Mouse (Mus musculus) MEL (cell line): Measurements from ENCODE around the gene Acss2. TPM values are rescaled to one million over a fixed set of nuclear protein-coding genes. Genes with fewer than 3 reads are reported as not detected.

Source experiments
- DNase-seq: peaks from one replicate; pipeline ENCODE4 v3.0.0; 2011; ENCODE audit warnings: low read depth, low spot score
- H3K27ac ChIP-seq: 2 replicates; pipeline ENCODE4 v1.5.1; 2012; ENCODE audit warnings: low read depth, mild to moderate bottlenecking, control low read depth, low read length, moderate library complexity; ENCODE audit not compliant: control insufficient read depth
- H3K27me3 ChIP-seq, 2 experiments: fragments of 150-350 bp in 1 of 2; sonication (generic) in 1 of 2; 2 replicates each; pipeline ENCODE4 v1.6.1; 2012; ENCODE audit warnings: low read length in 2 of 2, mild to moderate bottlenecking in 2 of 2, improper control_type of control experiment in 1 of 2, moderate library complexity in 1 of 2; ENCODE audit not compliant: insufficient read depth in 2 of 2, control insufficient read depth in 1 of 2
- H3K36me3 ChIP-seq, 2 experiments: 2 replicates each; pipeline ENCODE4 v1.6.1; 2012 to 2014; ENCODE audit warnings: low read length in 2 of 2, improper control_type of control experiment in 1 of 2, inconsistent platforms in 1 of 2, mild to moderate bottlenecking in 1 of 2; ENCODE audit not compliant: insufficient read depth in 2 of 2, control insufficient read depth in 1 of 2
- H3K4me1 ChIP-seq, 2 experiments: fragments of 150-350 bp in 1 of 2; sonication (generic) in 1 of 2; 2 replicates each; pipeline ENCODE4 v1.6.1; 2012; ENCODE audit warnings: low read length in 2 of 2, improper control_type of control experiment in 1 of 2, mild to moderate bottlenecking in 1 of 2; ENCODE audit not compliant: insufficient read depth in 2 of 2, control insufficient read depth in 1 of 2
- H3K4me3 ChIP-seq, 2 experiments: fragments of 150-350 bp in 1 of 2; sonication (generic) in 1 of 2; 2 replicates each; pipeline ENCODE4 v1.5.1; 2012; ENCODE audit warnings: low read depth in 2 of 2, low read length in 2 of 2, mild to moderate bottlenecking in 2 of 2, moderate library complexity in 2 of 2, control low read depth in 1 of 2, improper control_type of control experiment in 1 of 2; ENCODE audit not compliant: control insufficient read depth in 1 of 2, insufficient read depth in 1 of 2
- H3K79me2 ChIP-seq: 2 replicates; pipeline ENCODE4 v1.6.1; 2012; ENCODE audit warnings: mild to moderate bottlenecking, low read length, moderate library complexity; ENCODE audit not compliant: control insufficient read depth, poor library complexity, insufficient read depth
- H3K9ac ChIP-seq: 2 replicates; pipeline ENCODE4 v1.6.1; 2012; ENCODE audit warnings: low read depth, mild to moderate bottlenecking, control low read depth, low read length, moderate library complexity; ENCODE audit not compliant: control insufficient read depth, poor library complexity, severe bottlenecking
- H3K9me3 ChIP-seq: fragments of 150-350 bp; sonication (generic); replicated peaks from 2 replicates; pipeline ENCODE4 v1.6.1; 2012; ENCODE audit warnings: mild to moderate bottlenecking, low read length, improper control_type of control experiment, moderate library complexity; ENCODE audit not compliant: insufficient read depth
- BHLHE40 ChIP-seq: IDR thresholded peaks from 2 replicates; pipeline ENCODE4 v1.6.1; 2012; ENCODE audit warnings: low read depth, mild to moderate bottlenecking, inconsistent platforms, low read length, improper control_type of control experiment, borderline replicate concordance
- CHD1 ChIP-seq: IDR thresholded peaks from 2 replicates; pipeline ENCODE4 v1.6.1; 2012; ENCODE audit warnings: low read depth, mild to moderate bottlenecking, inconsistent platforms, low read length, improper control_type of control experiment
- CTCF ChIP-seq, 3 experiments: IDR thresholded peaks in 2 of 3; conservative IDR thresholded peaks in 1 of 3; 2 replicates each; pipeline ENCODE4 v1.5.1; 2011 to 2012; ENCODE audit warnings: low read length in 3 of 3, low read depth in 2 of 3, mild to moderate bottlenecking in 2 of 3, improper control_type of control experiment in 1 of 3, inconsistent platforms in 1 of 3, mixed read lengths in 1 of 3, moderate library complexity in 1 of 3; ENCODE audit not compliant: control insufficient read depth in 1 of 3, insufficient read depth in 1 of 3, poor library complexity in 1 of 3, severe bottlenecking in 1 of 3
- E2F4 ChIP-seq: IDR thresholded peaks from 2 replicates; pipeline ENCODE4 v1.6.1; 2011; ENCODE audit warnings: low read depth, low read length, improper control_type of control experiment, borderline replicate concordance
- ELF1 ChIP-seq: IDR thresholded peaks from 2 replicates; pipeline ENCODE4 v1.6.1; 2014; ENCODE audit warnings: low read depth, mild to moderate bottlenecking, inconsistent platforms, low read length, improper control_type of control experiment, moderate library complexity
- ETS1 ChIP-seq: IDR thresholded peaks from 2 replicates; pipeline ENCODE4 v1.6.1; 2012; ENCODE audit warnings: low read depth, mild to moderate bottlenecking, inconsistent platforms, low read length, improper control_type of control experiment, moderate library complexity
- GABPA ChIP-seq: IDR thresholded peaks from 2 replicates; pipeline ENCODE4 v1.6.1; 2012; ENCODE audit warnings: low read depth, mild to moderate bottlenecking, inconsistent platforms, low read length, improper control_type of control experiment, moderate library complexity
- HCFC1 ChIP-seq: IDR thresholded peaks from 2 replicates; pipeline ENCODE4 v1.6.1; 2012; ENCODE audit warnings: low read depth, mild to moderate bottlenecking, inconsistent platforms, low read length, improper control_type of control experiment, moderate library complexity
- JUND ChIP-seq: IDR thresholded peaks from 2 replicates; pipeline ENCODE4 v1.6.1; 2011; ENCODE audit warnings: low read depth, mild to moderate bottlenecking, improper control_type of control experiment, low read length
- KAT2A ChIP-seq: conservative IDR thresholded peaks from 2 replicates; pipeline ENCODE4 v1.6.1; 2012; ENCODE audit warnings: low read depth, low read length, improper control_type of control experiment, inconsistent platforms
- MAZ ChIP-seq: IDR thresholded peaks from 2 replicates; pipeline ENCODE4 v1.6.1; 2012; ENCODE audit warnings: low read depth, mild to moderate bottlenecking, inconsistent platforms, low read length, improper control_type of control experiment
- MXI1 ChIP-seq: IDR thresholded peaks from 2 replicates; pipeline ENCODE4 v1.6.1; 2011; ENCODE audit warnings: mild to moderate bottlenecking, low read depth, low read length, improper control_type of control experiment
- MYB ChIP-seq: IDR thresholded peaks from 2 replicates; pipeline ENCODE4 v1.6.1; 2011; ENCODE audit warnings: mild to moderate bottlenecking, low read depth, low read length, improper control_type of control experiment
- NRF1 ChIP-seq: IDR thresholded peaks from 2 replicates; pipeline ENCODE4 v1.6.1; 2014; ENCODE audit warnings: low read depth, mild to moderate bottlenecking, inconsistent platforms, low read length, improper control_type of control experiment, moderate library complexity; ENCODE audit not compliant: poor library complexity, insufficient read depth, severe bottlenecking
- POLR2A ChIP-seq, 2 experiments: IDR thresholded peaks; 2 replicates each; pipeline ENCODE4 v1.6.1; 2011 to 2012; ENCODE audit warnings: low read length in 2 of 2, mild to moderate bottlenecking in 2 of 2, control low read depth in 1 of 2, improper control_type of control experiment in 1 of 2, low read depth in 1 of 2, moderate library complexity in 1 of 2; ENCODE audit not compliant: control insufficient read depth in 1 of 2, insufficient read depth in 1 of 2, poor library complexity in 1 of 2
- POLR2AphosphoS2 ChIP-seq: IDR thresholded peaks from 2 replicates; pipeline ENCODE4 v1.6.1; 2011; ENCODE audit warnings: low read length, improper control_type of control experiment
- POLR2AphosphoS5 ChIP-seq: IDR thresholded peaks from 2 replicates; pipeline ENCODE4 v1.6.1; 2012; ENCODE audit warnings: low read depth, borderline replicate concordance, mild to moderate bottlenecking, inconsistent platforms, low read length, moderate library complexity, mixed read lengths
- RAD21 ChIP-seq: IDR thresholded peaks from 2 replicates; pipeline ENCODE4 v1.6.1; 2011; ENCODE audit warnings: mild to moderate bottlenecking, low read depth, low read length, improper control_type of control experiment
- RCOR1 ChIP-seq: IDR thresholded peaks from 2 replicates; pipeline ENCODE4 v1.6.1; 2012; ENCODE audit warnings: low read depth, mild to moderate bottlenecking, inconsistent platforms, low read length, improper control_type of control experiment
- SMC3 ChIP-seq: IDR thresholded peaks from 2 replicates; pipeline ENCODE4 v1.6.1; 2011; ENCODE audit warnings: low read depth, low read length, improper control_type of control experiment
- TAL1 ChIP-seq: IDR thresholded peaks from 2 replicates; pipeline ENCODE4 v1.6.1; 2012; ENCODE audit warnings: mild to moderate bottlenecking, inconsistent platforms, low read length, moderate library complexity, mixed read lengths
- TBP ChIP-seq: IDR thresholded peaks from 2 replicates; pipeline ENCODE4 v1.8.0; 2011; ENCODE audit warnings: low read depth, low read length, improper control_type of control experiment
- TCF12 ChIP-seq: IDR thresholded peaks from 2 replicates; pipeline ENCODE4 v1.6.1; 2014; ENCODE audit warnings: low read depth, mild to moderate bottlenecking, inconsistent platforms, low read length, improper control_type of control experiment, moderate library complexity
- UBTF ChIP-seq: IDR thresholded peaks from 2 replicates; pipeline ENCODE4 v1.6.1; 2012; ENCODE audit warnings: low read depth, mild to moderate bottlenecking, inconsistent platforms, low read length, improper control_type of control experiment, moderate library complexity, borderline replicate concordance; ENCODE audit not compliant: insufficient read depth
- USF2 ChIP-seq, 2 experiments: IDR thresholded peaks; 2 replicates each; pipeline ENCODE4 v1.6.1; 2011 to 2012; ENCODE audit warnings: improper control_type of control experiment in 2 of 2, low read length in 2 of 2, borderline replicate concordance in 1 of 2, inconsistent platforms in 1 of 2, low read depth in 1 of 2, mild to moderate bottlenecking in 1 of 2; ENCODE audit not compliant: insufficient read depth in 1 of 2
- ZC3H11A ChIP-seq: IDR thresholded peaks from 2 replicates; pipeline ENCODE4 v1.6.1; 2012; ENCODE audit warnings: low read depth, mild to moderate bottlenecking, inconsistent platforms, low read length, improper control_type of control experiment
- ZKSCAN1 ChIP-seq: IDR thresholded peaks from 2 replicates; pipeline ENCODE4 v1.6.1; 2012; ENCODE audit warnings: low read depth, mild to moderate bottlenecking, inconsistent platforms, low read length, improper control_type of control experiment, moderate library complexity
- ZMIZ1 ChIP-seq: IDR thresholded peaks from 2 replicates; pipeline ENCODE4 v1.6.1; 2012; ENCODE audit warnings: low read depth, mild to moderate bottlenecking, inconsistent platforms, low read length, improper control_type of control experiment, moderate library complexity
- ZNF384 ChIP-seq: IDR thresholded peaks from 2 replicates; pipeline ENCODE4 v1.6.1; 2012; ENCODE audit warnings: low read depth, mild to moderate bottlenecking, inconsistent platforms, low read length, improper control_type of control experiment
- polyA plus RNA-seq, 2 experiments: library from polyadenylated mRNA; stranded (reverse) in 1 of 2; unstranded in 1 of 2; fragments of >175 nt in 1 of 2; fragments of >200 nt in 1 of 2; gene quantifications; 2 replicates each; pipeline versions ENCODE4 v1.2.1 to v1.2.4; 2012; ENCODE audit warnings: low replicate concordance in 2 of 2, low read depth in 1 of 2; ENCODE audit not compliant: insufficient read length in 2 of 2, insufficient read depth in 1 of 2, missing spikeins in 1 of 2
- total RNA-seq: library from RNA; depleted of rRNA; stranded (reverse); fragments of 300-350 nt; gene quantifications from 2 replicates; pipeline ENCODE4 v1.2.3, GENCODE M21; 2012

Gene Acss2
- total and polyA plus RNA-seq, 3 experiments = 2.9 to 11.0 TPM; not detected in 1

GRCm38 (mm10) chr2:155514666-155515065 is 3.1 kb upstream of the Acss2 start:
- peaks cover 2 to 3% of the 10 kb centered on the region in 2 experiments; a peak in 3 of 4 replicates for H3K4me1 ChIP-seq
- H3K9ac ChIP-seq = 0 out of 2 replicates have a peak overlapping the region, but pooled peaks have one; percentile 26
- no peaks in the 10 kb centered on the region for H3K9me3 ChIP-seq
- 0 out of 4 replicates have a peak overlapping the region, but pooled peaks of 1 of the 2 experiments have one; percentile 6 for H3K4me3 ChIP-seq
- peak; percentile 62 for DNase-seq
- peaks cover 2% of the 10 kb centered on the region; the same call in 1 of the 2 replicates for H3K79me2 ChIP-seq
- no peaks in the 10 kb centered on the region; a peak in 1 of 4 replicates for H3K27me3 ChIP-seq
- no peak for TF ChIP-seq MXI1
- TF ChIP-seq ZC3H11A = peak; percentile 37
- TF ChIP-seq POLR2AphosphoS2 = no peak
- peak; percentile 56 for TF ChIP-seq SMC3
- peak; percentile 21 to 77 (median 58); a peak in 5 of 6 replicates for TF ChIP-seq CTCF (IDR thresholded peaks at IDR 0.05 in 2 of 3, conservative IDR thresholded peaks at IDR 0.05 in 1 of 3; ENCODE audit: control insufficient read depth in 1 of 3, insufficient read depth in 1 of 3, low read depth in 2 of 3, low read length in 3 of 3, poor library complexity in 1 of 3, severe bottlenecking in 1 of 3)
- peak; percentile 43; the same call in 1 of the 2 replicates for TF ChIP-seq MAZ
- no peak for TF ChIP-seq GABPA
- peak; percentile 9 for TF ChIP-seq RAD21
- TF ChIP-seq POLR2A (IDR thresholded peaks at IDR 0.05; ENCODE audit: control insufficient read depth in 1 of 2, insufficient read depth in 1 of 2, low read depth in 1 of 2, low read length in 2 of 2, poor library complexity in 1 of 2) = no peak
- TF ChIP-seq ELF1 = peak; percentile 8; the same call in 1 of the 2 replicates
- TF ChIP-seq, all 39 proteins: peak for 6
- no peak overlapping the region for H3K27ac ChIP-seq
- H3K36me3 ChIP-seq = peaks cover 0 to 2% of the 10 kb centered on the region in 2 experiments; a peak in 1 of 4 replicates

GRCm38 (mm10) chr2:155515941-155516340 is 1.8 kb upstream of the Acss2 start:
- DNase-seq = peak; percentile 66
- Histone ChIP-seq H3K4me3 (no peak overlapping the region), H3K27me3 (no peaks in the 10 kb centered on the region), H3K27ac (no peak overlapping the region), H3K36me3 (peaks cover 0 to 2% of the 10 kb centered on the region in 2 experiments; a peak in 1 of 4 replicates), H3K9me3 (no peaks in the 10 kb centered on the region), H3K4me1 (peaks cover 2 to 3% of the 10 kb centered on the region in 2 experiments; a peak in 3 of 4 replicates), H3K79me2 (peaks cover 2% of the 10 kb centered on the region; the same call in 1 of the 2 replicates), H3K9ac (no peak overlapping the region)
- no peak for TF ChIP-seq ELF1
- peak; percentile 100 for TF ChIP-seq RAD21
- no peak for TF ChIP-seq JUND
- no peak for TF ChIP-seq MYB
- TF ChIP-seq SMC3 = peak; percentile 100
- TF ChIP-seq NRF1 = no peak
- TF ChIP-seq CTCF (IDR thresholded peaks at IDR 0.05 in 2 of 3, conservative IDR thresholded peaks at IDR 0.05 in 1 of 3; ENCODE audit: control insufficient read depth in 1 of 3, insufficient read depth in 1 of 3, low read depth in 2 of 3, low read length in 3 of 3, poor library complexity in 1 of 3, severe bottlenecking in 1 of 3) = peak; percentile 73 to 100 (median 97)
- no peak for TF ChIP-seq POLR2AphosphoS5
- 0 out of 2 replicates have a peak, but pooled peaks have one; percentile 13 for TF ChIP-seq BHLHE40
- 0 out of 2 replicates have a peak, but pooled peaks have one; percentile 25 for TF ChIP-seq MXI1
- no peak for TF ChIP-seq USF2 (IDR thresholded peaks at IDR 0.05; ENCODE audit: borderline replicate concordance in 1 of 2, insufficient read depth in 1 of 2, low read depth in 1 of 2, low read length in 2 of 2)
- no peak for TF ChIP-seq TCF12
- TF ChIP-seq ZNF384 = no peak
- no peak for TF ChIP-seq ZMIZ1
- TF ChIP-seq RCOR1 = no peak
- TF ChIP-seq ETS1 = no peak
- no peak for TF ChIP-seq E2F4
- TF ChIP-seq ZKSCAN1 = no peak
- no peak for TF ChIP-seq MAZ
- no peak for TF ChIP-seq KAT2A
- TF ChIP-seq HCFC1 = no peak
- no peak for TF ChIP-seq UBTF
- no peak for TF ChIP-seq TBP
- TF ChIP-seq TAL1 = no peak
- TF ChIP-seq CHD1 = no peak
